Mouse (Mus musculus) forebrain, embryonic 11.5 days (tissue): ENCODE measurements around the gene Kif26b. TPM values are rescaled to one million over a fixed set of nuclear protein-coding genes. Genes with fewer than 3 reads are reported as not detected.

Experiments
- ATAC-seq: fragments of 200-750 bp; cut with Nextera tagmentation; replicated peaks from 2 replicates; pipeline ENCODE4 v1.8.0; 2017; ENCODE audit warnings: moderate TSS enrichment; ENCODE audit not compliant: low FRiP score
- DNase-seq: peaks from one replicate; pipeline ENCODE4 v3.0.0-alpha.2; 2017; ENCODE audit warnings: low spot score
- H3K27ac ChIP-seq: fragments of 300-500 bp; sonication (generic); 2 replicates; pipeline ENCODE4 v1.5.1; 2014; ENCODE audit warnings: low read depth, low read length
- H3K27me3 ChIP-seq: fragments of 300-500 bp; sonication (generic); 2 replicates; pipeline ENCODE4 v1.6.1; 2014; ENCODE audit warnings: mild to moderate bottlenecking, low read length, mixed read lengths; ENCODE audit not compliant: control insufficient read depth, insufficient read depth
- H3K36me3 ChIP-seq: fragments of 300-500 bp; sonication (generic); 2 replicates; pipeline ENCODE4 v1.6.1; 2014; ENCODE audit warnings: mild to moderate bottlenecking, low read length, moderate library complexity, mixed read lengths; ENCODE audit not compliant: control insufficient read depth, insufficient read depth
- H3K4me1 ChIP-seq: fragments of 300-500 bp; sonication (generic); replicated peaks from 2 replicates; pipeline ENCODE4 v1.6.1; 2014; ENCODE audit warnings: low read length, mixed read lengths; ENCODE audit not compliant: control insufficient read depth, insufficient read depth
- H3K4me2 ChIP-seq: fragments of 300-500 bp; sonication (generic); 2 replicates; pipeline ENCODE4 v1.6.1; 2014; ENCODE audit warnings: low read depth, mild to moderate bottlenecking, low read length, moderate library complexity, mixed read lengths; ENCODE audit not compliant: severe bottlenecking
- H3K4me3 ChIP-seq: fragments of 300-500 bp; sonication (generic); 2 replicates; pipeline ENCODE4 v1.5.1; 2014; ENCODE audit warnings: low read depth, low read length
- H3K9ac ChIP-seq: fragments of 300-500 bp; sonication (generic); 2 replicates; pipeline ENCODE4 v1.6.1; 2014; ENCODE audit warnings: low read length
- H3K9me3 ChIP-seq: fragments of 300-500 bp; sonication (generic); 2 replicates; pipeline ENCODE4 v1.6.1; 2016; ENCODE audit warnings: low read length, mixed read lengths; ENCODE audit not compliant: control insufficient read depth
- WGBS: fragments of 180-500 bp; shearing (Covaris S2); extraction: QIAGEN DNeasy Blood & Tissue Kit; methylation state at CpG from one replicate; pipeline ENCODE4 v1.1.7; 2014; 5-methylcytosine and 5-hydroxymethylcytosine counted together
- polyA plus RNA-seq: library from polyadenylated mRNA; unstranded; fragments of >200 nt; fragmentation: Nextera tagmentation; extraction: Ambion mirVana; gene quantifications from 2 replicates; pipeline ENCODE4 v1.2.1, GENCODE M21; 2014

The Kif26b gene
- polyA plus RNA-seq, 1 experiment from 2014 or later, result 8.1 TPM

GRCm38 (mm10) chr1:178527547-178528361 is 1.2 kb upstream of the Kif26b start:
- ATAC-seq (peak; percentile 34), DNase-seq (peak; percentile 72)
- Histone ChIP-seq H3K9ac (peak overlapping the region; percentile 60), H3K36me3 (no peaks in the 10 kb centered on the region), H3K27ac (no peak overlapping the region), H3K4me2 (peak overlapping the region; percentile 100), H3K27me3 (peaks cover 29% of the 10 kb centered on the region), H3K4me3 (peak overlapping the region; percentile 56), H3K9me3 (no peaks in the 10 kb centered on the region), H3K4me1 (peaks cover 7% of the 10 kb centered on the region; the same call in 1 of the 2 replicates)
- WGBS, result 0% methylated on average over 59 of the region's 59 CpGs

GRCm38 (mm10) chr1:178529512-178530300 is 781 bp downstream of the Kif26b start:
- peak; percentile 6; the same call in 1 of the 2 replicates for ATAC-seq
- under 1% methylated on average over 38 of the region's 38 CpGs for WGBS
- H3K9me3 ChIP-seq, result no peaks in the 10 kb centered on the region
- no peak overlapping the region for H3K27ac ChIP-seq
- peaks cover 29% of the 10 kb centered on the region for H3K27me3 ChIP-seq
- H3K36me3 ChIP-seq, result no peaks in the 10 kb centered on the region
- peaks cover 7% of the 10 kb centered on the region; the same call in 1 of the 2 replicates for H3K4me1 ChIP-seq
- peak overlapping the region; percentile 56 for H3K4me3 ChIP-seq
- H3K9ac ChIP-seq, result peak overlapping the region; percentile 63
- peak; percentile 73 for DNase-seq
- H3K4me2 ChIP-seq, result peak overlapping the region; percentile 100

GRCm38 (mm10) chr1:178530301-178531078 is 1.6 kb downstream of the Kif26b start:
- WGBS, result under 1% methylated on average over 54 of the region's 62 CpGs
- H3K27ac ChIP-seq, result no peak overlapping the region
- peak; percentile 91 for DNase-seq

GRCm38 (mm10) chr1:178540247-178540646 is 11.3 kb downstream of the Kif26b start:
- DNase-seq (no peak), ATAC-seq (no peak)
- Histone ChIP-seq H3K4me1 (no peaks in the 10 kb centered on the region), H3K4me3 (no peak overlapping the region), H3K9me3 (no peaks in the 10 kb centered on the region), H3K27ac (no peak overlapping the region), H3K36me3 (no peaks in the 10 kb centered on the region), H3K4me2 (no peak overlapping the region), H3K27me3 (no peaks in the 10 kb centered on the region), H3K9ac (no peak overlapping the region)
- WGBS, result 83% methylated on average over 10 of the region's 10 CpGs

More at GRCm38 (mm10) chr1:178530301-178531078, 1.6 kb downstream of the Kif26b start:
- peak overlapping the region; percentile 56 for H3K4me3 ChIP-seq
- H3K4me2 ChIP-seq, result peak overlapping the region; percentile 100
- peak overlapping the region; percentile 63 for H3K9ac ChIP-seq
- peak; percentile 34 for ATAC-seq
- no peaks in the 10 kb centered on the region for H3K9me3 ChIP-seq
- H3K4me1 ChIP-seq, result peaks cover 7% of the 10 kb centered on the region; the same call in 1 of the 2 replicates
- peaks cover 29% of the 10 kb centered on the region for H3K27me3 ChIP-seq
- no peaks in the 10 kb centered on the region for H3K36me3 ChIP-seq

GRCm38 (mm10) chr1:178542415-178542814 is 13.5 kb downstream of the Kif26b start:
- no peak overlapping the region for H3K9ac ChIP-seq
- no peaks in the 10 kb centered on the region for H3K36me3 ChIP-seq
- WGBS, result 87% methylated on average over 5 of the region's 5 CpGs
- no peak overlapping the region for H3K27ac ChIP-seq
- no peak for ATAC-seq
- DNase-seq, result no peak
- H3K4me3 ChIP-seq, result no peak overlapping the region
- no peak overlapping the region for H3K4me2 ChIP-seq
- H3K4me1 ChIP-seq, result no peaks in the 10 kb centered on the region
- H3K9me3 ChIP-seq, result no peaks in the 10 kb centered on the region
- H3K27me3 ChIP-seq, result no peaks in the 10 kb centered on the region

GRCm38 (mm10) chr1:178542990-178543944 is 14.3 kb downstream of the Kif26b start:
- DNase-seq, result no peak
- H3K36me3 ChIP-seq, result no peaks in the 10 kb centered on the region
- H3K4me1 ChIP-seq, result no peaks in the 10 kb centered on the region
- no peaks in the 10 kb centered on the region for H3K27me3 ChIP-seq
- no peak for ATAC-seq
- no peak overlapping the region for H3K4me3 ChIP-seq
- no peak overlapping the region for H3K4me2 ChIP-seq
- H3K9ac ChIP-seq, result no peak overlapping the region
- H3K27ac ChIP-seq, result no peak overlapping the region
- 90% methylated on average over 8 of the region's 8 CpGs for WGBS
- no peaks in the 10 kb centered on the region for H3K9me3 ChIP-seq

- DNase-seq (no peak), ATAC-seq (no peak)
- H3K4me2 ChIP-seq, result no peak overlapping the region
- no peak overlapping the region for H3K27ac ChIP-seq
- 84% methylated on average over 3 of the region's 3 CpGs for WGBS
- H3K36me3 ChIP-seq, result no peaks in the 10 kb centered on the region
- no peaks in the 10 kb centered on the region for H3K27me3 ChIP-seq
- no peaks in the 10 kb centered on the region for H3K9me3 ChIP-seq
- no peak overlapping the region for H3K9ac ChIP-seq
- H3K4me3 ChIP-seq, result no peak overlapping the region
- no peaks in the 10 kb centered on the region for H3K4me1 ChIP-seq
These were observed 15.7 kb downstream of the Kif26b start for GRCm38 (mm10) chr1:178544585-178544984.
